20 mouse cellular contexts compared by ENCODE assay signal in the genomic region with DNA sequence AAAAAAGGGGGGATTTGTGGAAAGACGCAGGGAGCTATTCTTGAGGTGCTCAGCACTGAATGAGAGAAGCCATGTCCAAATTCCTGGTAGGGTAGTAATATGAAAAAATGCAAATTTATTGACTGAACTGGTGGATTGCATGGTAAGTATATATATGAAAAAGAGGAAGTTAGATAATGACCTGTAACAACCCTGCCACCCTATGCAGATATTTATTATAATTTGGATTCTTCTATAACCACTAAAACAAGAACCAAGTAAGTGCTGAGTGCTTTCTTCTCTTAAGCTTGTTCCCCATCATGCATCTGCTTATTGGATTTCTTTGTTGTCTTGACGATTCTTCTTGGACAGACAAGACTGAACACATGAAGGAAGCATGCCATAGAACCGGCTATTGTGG.
"Had no signal": no experiment of that assay in that cellular context is flagged by ENCODE, and none has a peak within 500 bp of the region (broad histone marks: within the 10 kb centered on the region; RNA-seq: fewer than 3 reads in every experiment).

No protein-coding gene starts in this region.

- H3K4me1 ChIP-seq: kidney, embryonic 15.5 days; liver, embryonic 13.5 days; megakaryocyte, embryonic 14.5 days had no signal

- ATAC-seq: lung, postnatal 0 days; midbrain, embryonic 13.5 days; midbrain, embryonic 16.5 days had no signal

- H3K9ac ChIP-seq: kidney, embryonic 15.5 days; limb, embryonic 13.5 days; liver, embryonic 13.5 days; lung, embryonic 14.5 days; midbrain, embryonic 13.5 days; neural tube, embryonic 13.5 days had no signal

- H3K27ac ChIP-seq: kidney, embryonic 15.5 days; limb, embryonic 10.5 days; limb, embryonic 13.5 days; liver, embryonic 13.5 days; macrophage; midbrain, embryonic 10.5 days; midbrain, embryonic 13.5 days; neural tube, embryonic 13.5 days had no signal

- H3K36me3 ChIP-seq: kidney, embryonic 15.5 days; limb, embryonic 10.5 days; limb, embryonic 13.5 days; liver, embryonic 13.5 days; midbrain, embryonic 10.5 days; midbrain, embryonic 13.5 days; neural tube, embryonic 13.5 days had no signal

- H3K9me3 ChIP-seq: kidney, embryonic 15.5 days; limb, embryonic 10.5 days; limb, embryonic 13.5 days; liver, embryonic 13.5 days; megakaryocyte, embryonic 14.5 days; midbrain, embryonic 10.5 days; midbrain, embryonic 13.5 days; neural tube, embryonic 13.5 days had no signal

- H3K27me3 ChIP-seq: kidney, embryonic 15.5 days; limb, embryonic 13.5 days; liver, embryonic 13.5 days; midbrain, embryonic 13.5 days; neural tube, embryonic 13.5 days had no signal

- H3K4me3 ChIP-seq: kidney, embryonic 15.5 days; limb, embryonic 10.5 days; limb, embryonic 13.5 days; liver, embryonic 13.5 days; megakaryocyte, embryonic 14.5 days; midbrain, embryonic 10.5 days; midbrain, embryonic 13.5 days; myocyte; neural tube, embryonic 13.5 days had no signal

- H3K4me2 ChIP-seq: kidney, embryonic 15.5 days; limb, embryonic 13.5 days; liver, embryonic 13.5 days; lung, embryonic 14.5 days; midbrain, embryonic 13.5 days; neural tube, embryonic 13.5 days had no signal

- DNase-seq: kidney, adult 8-10 months; kidney, postnatal 10 days; kidney, postnatal 36 days; liver; liver, embryonic 13.5 days; lung, embryonic 14.5 days; retina, postnatal 1 day; thymus, adult 18-20 months; thymus, postnatal 36 days had no signal
